Mouse (Mus musculus) thymus, adult 2 months (tissue): Measurements from ENCODE around the gene Gm30191.

Experiments
- CTCF ChIP-seq: fragments of 200-500 bp; IDR thresholded peaks from 2 replicates; pipeline ENCODE4 v1.5.1; 2012; ENCODE audit warnings: mild to moderate bottlenecking, control low read depth, low read length, moderate library complexity, borderline replicate concordance; ENCODE audit not compliant: control insufficient read depth, poor library complexity, insufficient read depth; ENCODE audit errors: extremely low read depth
- POLR2A ChIP-seq: fragments of 200-500 bp; IDR thresholded peaks from 2 replicates; pipeline ENCODE4 v1.6.1; 2012; ENCODE audit warnings: mild to moderate bottlenecking, low read length, control low read depth, moderate library complexity; ENCODE audit not compliant: control insufficient read depth, poor library complexity, insufficient read depth; ENCODE audit errors: extremely low read depth

- TF ChIP-seq POLR2A (no peak), CTCF (no peak)
These were observed 43.8 kb upstream of the Gm30191 start, which contains the start of gene Gm7534 for GRCm38 (mm10) chr4:134202904-134203303.
